In genomic region chr9:107009841-107010240, GRCm38 (mm10) we compare ENCODE assay signal across 16 mouse cellular contexts.
A peak's percentile ranks its signal among the peaks of the same experiment; 100 is the strongest.
DNase-seq lines count a peak whose midpoint lies in the region; ATAC-seq and TF ChIP-seq lines count a peak whose summit lies in the region.
"Had no signal": no experiment of that assay in that cellular context is flagged by ENCODE, and none has a peak within 500 bp of the region (broad histone marks: within the 10 kb centered on the region; RNA-seq: fewer than 3 reads in every experiment).

No protein-coding gene starts in this region.

- TF ChIP-seq POLR2A in brain, embryonic 14.5 days (IDR thresholded peaks at IDR 0.05; ENCODE audit: borderline replicate concordance, extremely low read depth, insufficient read depth, insufficient read length, poor library complexity, severe bottlenecking) = no peak

- no peak for DNase-seq in frontal cortex, postnatal 25 days (ENCODE audit: low spot score in 2 of 2)
- DNase-seq in layer of hippocampus, adult 9-11 months = peak; percentile 11
- DNase-seq in layer of hippocampus, adult 8-10 months (ENCODE audit: low spot score in 2 of 2) = no peak
- DNase-seq in brain, embryonic 14.5 days (ENCODE audit: low read depth) = peak; percentile 3
- no peak for DNase-seq in kidney, adult 9 months
- DNase-seq: adrenal gland, postnatal 14 days; cerebellum, adult 2 months; cerebellum, postnatal 10 days; embryo, embryonic 11 days; gastrocnemius, postnatal 10 days; heart, adult 18-20 months; heart, postnatal 10 days; kidney, adult 11 months had no signal

- ATAC-seq in frontal cortex, adult (ENCODE audit: low TSS enrichment) = peak; percentile 41; the same call in 1 of the 2 replicates
- ATAC-seq in erythroblast, adult 5-6 weeks (replicated peaks; ENCODE audit: low FRiP score, poor library complexity, severe bottlenecking) = no peak
- ATAC-seq: hindbrain, postnatal 0 days had no signal

- TF ChIP-seq CTCF in brain, embryonic 14.5 days (IDR thresholded peaks at IDR 0.05; ENCODE audit: borderline replicate concordance, extremely low read depth, insufficient read depth, insufficient read length) = no peak

Comparison
In these comparisons a context has a peak if more than half of its experiments do, and no peak if none do; other contexts are left out.
1. DNase-seq: peak in layer of hippocampus, adult 9-11 months (single experiment) and brain, embryonic 14.5 days (single experiment); none in frontal cortex, postnatal 25 days (0 of 2), layer of hippocampus, adult 8-10 months (0 of 2) and kidney, adult 9 months (single experiment).